Mouse (Mus musculus): ENCODE measurements around the gene Ppdpf.
"Not testable (repeated sequence)": the region's sequence is repeated elsewhere in the genome, so short reads cannot be mapped to it uniquely, and the experiment has no call there.

Gene Ppdpf

DNA sequence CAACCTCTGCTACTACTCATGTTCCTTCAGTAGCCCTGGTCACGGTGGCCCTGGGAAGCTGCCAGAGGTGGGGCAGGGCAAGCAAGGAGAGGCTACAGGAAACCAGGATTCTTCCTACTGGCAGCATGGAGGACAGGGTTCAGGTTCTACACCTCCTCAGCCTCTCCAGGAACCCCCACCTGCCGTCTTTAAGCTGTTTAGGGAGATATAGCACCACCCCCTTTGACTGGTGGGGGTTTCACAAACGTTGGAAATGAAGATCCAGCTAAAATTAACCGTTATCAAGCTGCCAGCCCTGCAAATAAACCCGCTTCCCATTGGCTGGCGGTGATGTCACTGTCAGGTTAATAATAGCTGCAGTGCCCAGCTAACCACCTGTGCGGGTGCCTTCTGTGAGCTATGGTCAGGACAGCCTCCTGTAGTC, 27.9 kb upstream of the Ppdpf start:
- DNase-seq (ENCODE audit: low spot score in 2 of 2), result peak; percentile 72 to 80

GRCm38 (mm10) chr2:181159771-181160170, 27.3 kb upstream of the Ppdpf start:
- DNase-seq (ENCODE audit: low spot score in 2 of 2), result peak; percentile 65 to 74

- DNase-seq (ENCODE audit: low spot score in 2 of 2), result no peak
Observed at GRCm38 (mm10) chr2:181160821-181161220, 26.2 kb upstream of the Ppdpf start.

DNA sequence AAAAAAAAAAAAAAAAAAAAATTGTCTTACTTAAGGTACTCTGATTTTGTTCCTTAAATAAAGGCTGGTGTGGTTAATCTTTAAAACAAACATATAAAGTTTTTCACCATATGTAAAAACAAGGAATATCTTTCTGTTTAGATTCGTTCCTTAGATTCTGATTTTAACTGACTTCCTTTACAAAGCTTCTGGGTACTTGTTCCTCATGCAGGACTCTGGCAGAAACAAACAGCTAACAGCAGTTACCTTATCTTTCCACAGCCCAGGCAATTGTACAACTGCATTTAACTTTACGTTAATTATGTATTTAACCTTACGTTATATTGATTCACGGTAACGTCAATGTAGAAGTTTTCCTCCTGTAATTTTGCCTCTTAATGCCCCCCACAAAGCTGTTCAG, 20.6 kb upstream of the Ppdpf start:
- DNase-seq (ENCODE audit: low spot score in 2 of 2), result no peak

DNA sequence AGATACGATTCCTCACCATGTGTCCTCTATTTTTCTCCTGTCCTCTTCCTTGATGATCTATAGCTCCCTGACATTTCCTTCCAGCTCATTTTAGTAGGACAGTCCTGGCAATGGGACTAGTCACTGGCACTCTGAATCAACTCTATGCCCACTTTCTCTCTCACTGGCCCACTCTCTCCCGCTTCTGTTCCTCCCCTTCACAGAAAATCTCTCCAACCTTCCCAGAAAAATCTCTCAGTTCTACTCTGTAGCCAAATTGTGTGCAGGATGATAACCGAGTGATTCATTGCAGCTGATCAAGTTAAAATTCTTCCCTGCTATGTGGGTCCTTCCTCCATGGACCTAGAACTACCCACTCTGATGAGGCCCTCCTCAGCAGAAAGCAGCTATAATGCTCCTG, 12.4 kb upstream of the Ppdpf start:
- DNase-seq (ENCODE audit: low spot score in 2 of 2), result no peak

DNA sequence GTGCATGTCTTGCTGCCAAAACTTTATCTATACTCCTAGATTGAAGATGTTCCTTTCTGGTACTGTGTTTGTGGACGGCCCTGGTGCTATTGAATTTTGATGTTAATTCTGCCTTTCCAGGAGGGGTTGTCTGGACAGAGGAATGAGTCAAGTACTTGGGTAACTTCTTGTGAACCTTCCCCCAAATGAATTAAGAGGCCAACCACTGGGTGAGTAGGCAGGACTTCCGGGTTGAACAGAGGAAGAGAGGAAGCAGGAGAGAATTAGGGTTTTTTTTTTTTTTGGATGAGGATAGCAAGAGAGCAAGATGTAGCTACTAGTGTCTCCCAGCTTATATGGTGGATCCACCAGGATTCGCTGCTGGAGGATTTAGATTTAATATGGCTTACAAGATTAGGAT, 9.0 kb upstream of the Ppdpf start:
- no peak for DNase-seq (ENCODE audit: low spot score in 2 of 2)

- DNase-seq (ENCODE audit: low spot score in 2 of 2), result no peak
Observed at GRCm38 (mm10) chr2:181178471-181178870, 8.6 kb upstream of the Ppdpf start.

DNA sequence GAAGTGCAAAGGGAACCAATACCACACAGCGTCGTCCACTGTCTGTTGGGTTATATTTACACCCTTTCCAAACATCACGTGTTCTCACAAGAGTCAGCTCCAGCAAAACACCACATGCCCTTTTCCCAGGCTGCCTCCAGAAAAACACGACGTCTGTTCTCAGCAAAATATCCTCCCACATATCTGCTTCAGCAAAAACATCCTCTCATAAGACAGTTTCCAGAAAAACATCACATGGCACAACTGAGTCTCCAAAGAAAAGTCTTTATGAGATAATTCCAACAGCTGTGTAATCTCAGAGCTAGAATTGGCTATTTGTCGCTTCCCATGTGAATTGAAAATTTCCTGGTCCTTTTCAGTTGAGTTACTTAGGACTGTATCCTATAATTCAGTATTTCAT, 6.1 kb upstream of the Ppdpf start:
- DNase-seq (ENCODE audit: low spot score in 2 of 2), result no peak

- DNase-seq (ENCODE audit: low spot score in 2 of 2), result peak; percentile 78 to 84
Observed at GRCm38 (mm10) chr2:181186635-181187034, 412 bp upstream of the Ppdpf start.

GRCm38 (mm10) chr2:181188681-181189080, 1.6 kb downstream of the Ppdpf start:
- DNase-seq (ENCODE audit: low spot score in 2 of 2), result no peak

DNA sequence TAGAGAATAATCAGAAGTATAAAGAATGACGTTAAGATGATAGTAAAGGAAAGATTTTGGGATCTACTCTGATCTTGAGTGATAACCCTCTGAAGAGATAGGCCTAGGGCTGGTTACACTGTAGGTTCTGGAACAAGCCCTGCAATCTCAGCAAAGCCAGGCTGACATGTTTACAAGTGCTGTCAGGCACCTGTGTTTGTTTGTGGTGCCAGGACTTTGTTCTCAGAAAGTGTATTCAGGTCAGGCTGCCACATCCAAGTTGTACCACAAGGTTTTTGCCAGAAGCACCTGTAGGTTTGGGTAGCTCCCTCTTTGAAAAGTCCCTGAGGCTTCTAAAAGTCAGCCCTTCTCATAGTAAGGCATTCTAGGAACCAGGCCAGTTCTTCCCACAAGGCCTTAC, 2.3 kb downstream of the Ppdpf start:
- no peak for DNase-seq (ENCODE audit: low spot score in 2 of 2)

GRCm38 (mm10) chr2:181191385-181191784, 4.3 kb downstream of the Ppdpf start:
- not testable (repeated sequence) for DNase-seq (ENCODE audit: low spot score in 2 of 2)

DNA sequence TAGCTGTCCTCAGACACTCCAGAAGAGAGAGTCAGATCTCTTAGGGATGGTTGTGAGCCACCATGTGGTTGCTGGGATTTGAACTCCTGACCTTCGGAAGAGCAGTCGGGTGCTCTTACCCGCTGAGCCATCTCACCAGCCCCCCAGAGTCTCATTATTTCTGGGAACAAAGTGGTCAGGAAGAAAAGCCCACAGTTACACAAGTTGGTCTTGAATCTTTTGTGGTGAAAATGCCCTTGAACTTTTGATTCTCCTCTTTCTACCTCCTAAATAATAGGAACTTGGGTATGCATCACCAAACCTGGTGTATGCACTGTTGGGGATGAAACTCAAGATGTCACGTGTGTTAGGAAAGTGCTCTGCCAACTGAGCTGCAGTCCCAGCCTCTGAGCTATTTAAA, 4.9 kb downstream of the Ppdpf start:
- DNase-seq (ENCODE audit: low spot score in 2 of 2), result no peak

- no peak for DNase-seq (ENCODE audit: low spot score in 2 of 2)
Observed at GRCm38 (mm10) chr2:181193044-181193443, 6.0 kb downstream of the Ppdpf start.

GRCm38 (mm10) chr2:181196628-181197300, 9.7 kb downstream of the Ppdpf start:
- no peak for DNase-seq (ENCODE audit: low spot score in 2 of 2)

DNA sequence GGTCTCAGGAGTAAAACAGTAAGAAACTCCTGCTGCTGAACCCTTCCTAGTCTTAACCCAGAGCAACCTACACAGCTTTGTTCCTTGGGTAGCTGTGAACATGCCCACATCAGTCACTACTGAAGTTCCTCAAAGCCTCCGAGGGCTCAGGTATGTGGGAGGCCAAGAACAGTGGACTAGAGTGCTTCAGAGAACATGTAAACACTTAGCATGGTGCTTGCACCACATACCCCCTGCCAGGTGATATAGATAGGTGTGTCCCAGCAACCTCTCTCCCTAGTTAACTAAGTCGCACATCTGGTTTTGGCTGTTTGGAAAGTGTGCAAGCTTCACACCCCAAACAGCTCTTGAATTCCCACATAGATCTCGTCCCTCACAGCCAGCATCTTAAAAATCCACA, 14.6 kb downstream of the Ppdpf start:
- no peak for DNase-seq (ENCODE audit: low spot score in 2 of 2)

DNA sequence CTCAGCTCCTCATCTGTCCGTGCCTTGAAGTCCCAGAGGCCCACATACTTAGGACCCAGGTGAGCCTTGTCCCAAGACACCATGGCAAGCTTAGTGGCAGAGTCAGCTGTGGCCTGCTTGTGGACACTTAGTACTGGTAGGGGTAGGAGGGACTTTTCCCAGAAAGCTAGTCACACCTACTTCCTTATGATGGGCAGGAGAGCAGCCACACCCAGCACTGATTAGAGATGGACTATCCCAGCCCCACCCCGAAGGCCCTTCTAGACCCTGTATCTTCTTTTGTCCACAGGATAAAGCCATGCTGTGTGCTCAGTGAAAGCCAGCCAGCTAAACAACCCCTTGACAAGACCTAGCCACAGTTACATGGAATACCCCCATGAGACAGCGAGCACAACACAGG, 15.4 kb downstream of the Ppdpf start, which contains the start of gene Ptk6:
Gene Ptk6 (minus strand): TSS at position 368 of the 400 bp plus-strand sequence.
- no peak for DNase-seq (ENCODE audit: low spot score in 2 of 2)

DNA sequence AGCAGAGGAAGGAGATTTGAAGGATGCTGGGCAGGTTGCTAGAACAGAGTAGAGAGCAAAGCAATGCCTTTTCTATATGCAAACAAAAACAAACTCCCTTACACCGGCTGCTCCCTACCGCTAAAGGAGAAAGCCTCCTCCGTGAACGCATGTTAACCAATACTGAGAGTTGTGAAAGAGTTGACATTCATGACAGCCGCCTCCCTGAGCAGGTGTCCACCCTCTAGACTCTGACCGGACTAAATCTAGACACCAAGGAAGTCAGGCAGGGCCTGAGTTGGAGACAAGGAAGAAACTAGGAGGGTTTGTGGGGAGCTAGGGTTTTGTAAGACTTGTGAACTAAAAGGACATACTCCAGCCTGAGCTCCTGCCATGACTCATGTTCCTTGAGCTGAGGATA, 15.8 kb downstream of the Ppdpf start:
- no peak for DNase-seq (ENCODE audit: low spot score in 2 of 2)

DNA sequence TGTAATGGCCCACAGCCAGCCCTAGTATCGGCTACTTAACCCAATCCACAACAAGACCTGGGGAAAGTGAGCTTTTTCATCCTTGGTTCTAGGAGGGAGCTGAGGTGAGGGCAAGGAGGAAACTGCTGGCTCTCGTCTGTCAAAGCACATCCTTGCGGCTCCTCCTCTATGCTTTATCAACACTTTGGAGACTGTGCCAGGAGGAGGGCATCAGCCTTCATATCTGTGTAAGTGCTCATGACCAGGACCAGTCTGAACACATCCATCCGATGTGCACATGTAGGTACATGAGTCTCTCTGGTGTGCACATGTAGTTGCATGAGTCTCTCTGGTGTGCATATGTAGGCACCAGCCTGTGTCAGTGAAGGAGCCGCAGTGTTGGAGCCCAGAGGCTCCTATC, 18.6 kb downstream of the Ppdpf start:
- no peak for DNase-seq (ENCODE audit: low spot score in 2 of 2)

- DNase-seq (ENCODE audit: low spot score in 2 of 2), result no peak
Observed at GRCm38 (mm10) chr2:181206118-181206517, 19.1 kb downstream of the Ppdpf start.

- no peak for DNase-seq (ENCODE audit: low spot score in 2 of 2)
Observed at GRCm38 (mm10) chr2:181212389-181213020, 25.5 kb downstream of the Ppdpf start.

DNA sequence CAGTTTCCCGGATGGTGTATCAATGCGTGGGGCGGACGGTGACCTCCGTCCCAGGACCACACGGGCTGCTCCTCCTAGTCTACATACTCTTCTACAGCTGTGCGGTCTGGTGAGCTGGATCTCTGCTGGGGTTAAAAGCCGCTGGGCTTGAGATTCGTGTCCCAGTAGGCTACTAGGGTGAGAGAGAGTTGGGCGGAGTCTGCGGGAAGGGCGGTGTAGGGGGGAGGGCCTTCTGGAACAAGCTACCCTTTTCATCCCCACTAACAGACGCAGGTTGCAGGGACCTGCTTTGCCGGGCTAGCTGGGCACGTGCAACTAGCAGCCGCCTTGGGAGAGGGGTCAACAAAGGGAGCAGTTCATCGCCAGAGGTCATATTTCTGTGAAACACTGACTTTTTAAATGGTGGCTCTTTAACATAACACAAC, 26.0 kb downstream of the Ppdpf start, which contains the start of gene Srms:
Gene Srms (minus strand): TSS at position 165 of the 425 bp plus-strand sequence.
- DNase-seq (ENCODE audit: low spot score in 2 of 2), result no peak

- no peak for DNase-seq (ENCODE audit: low spot score in 2 of 2)
Observed at GRCm38 (mm10) chr2:181216037-181216436, 29.0 kb downstream of the Ppdpf start.

Data from frontal cortex, postnatal 14 days (tissue).